Mouse (Mus musculus): ENCODE measurements at regions not wholly inside any gene's neighbourhood (a gene's known extent, or its start where the extent isn't known, plus 50 kb on each side); places are given as distances from the start of the nearest gene placed in this dataset.

DNA sequence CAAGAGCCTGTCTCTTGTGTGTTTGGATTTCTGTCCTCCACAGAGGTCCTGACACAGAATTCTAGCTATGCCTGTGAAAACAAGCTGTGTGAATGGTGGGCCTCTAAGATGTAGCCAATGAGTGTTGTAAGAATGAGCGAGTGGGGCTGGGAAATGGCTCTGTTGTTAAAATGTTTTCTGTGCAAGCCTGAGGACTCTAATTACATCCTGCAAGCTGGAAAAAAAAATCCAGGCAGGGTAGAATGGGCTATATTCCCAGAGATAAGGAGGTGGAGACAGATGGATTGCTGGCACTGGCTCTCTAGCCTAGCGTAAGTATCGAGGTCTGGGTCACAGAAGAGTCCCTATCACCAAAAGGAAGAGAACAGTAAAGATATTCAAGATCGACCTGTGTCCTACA, 731.5 kb upstream of the Adgrl2 start:
- no peak for TF ChIP-seq CTCF (IDR thresholded peaks at IDR 0.05; ENCODE audit: extremely low read depth, insufficient read depth, low read length)
- TF ChIP-seq POLR2A (IDR thresholded peaks at IDR 0.05; ENCODE audit: extremely low read depth, insufficient read depth, low read length): no peak

All from cortical plate, adult 2 months (tissue).